Mouse (Mus musculus) myocyte (in vitro differentiated cells): ENCODE data around the gene Rabgap1l. TPM values are rescaled to one million over a fixed set of nuclear protein-coding genes. Genes with fewer than 3 reads are reported as not detected.

ENCODE experiments used
- H3K27me3 ChIP-seq: one replicate; pipeline ENCODE4 v1.6.1; 2011; ENCODE audit not compliant: control insufficient read depth, insufficient read depth, insufficient read length
- H3K36me3 ChIP-seq: one replicate; pipeline ENCODE4 v1.6.1; 2011; ENCODE audit not compliant: control insufficient read depth, insufficient read depth
- H3K4me2 ChIP-seq: one replicate; pipeline ENCODE4 v1.6.1; 2011; ENCODE audit warnings: low read depth, control low read depth
- H3K4me3 ChIP-seq: one replicate; pipeline ENCODE4 v1.5.1; 2011; ENCODE audit warnings: mild to moderate bottlenecking, control low read depth, moderate library complexity
- H3K79me2 ChIP-seq: one replicate; pipeline ENCODE4 v1.6.1; 2011; ENCODE audit not compliant: control insufficient read depth, insufficient read depth
- H3ac ChIP-seq: one replicate; pipeline ENCODE4 v1.6.1; 2011; ENCODE audit not compliant: control insufficient read depth, insufficient read length
- CEBPB ChIP-seq: IDR thresholded peaks from 2 replicates; pipeline ENCODE4 v1.6.1; 2011; ENCODE audit warnings: mild to moderate bottlenecking, moderate library complexity; ENCODE audit not compliant: poor library complexity, insufficient read depth, severe bottlenecking
- E2F4 ChIP-seq: IDR thresholded peaks from one replicate; pipeline ENCODE4 v1.6.1; 2011; ENCODE audit warnings: mild to moderate bottlenecking, control low read depth, moderate library complexity; ENCODE audit not compliant: insufficient read depth
- MAX ChIP-seq: IDR thresholded peaks from one replicate; pipeline ENCODE4 v1.6.1; 2011; ENCODE audit warnings: low read depth, mild to moderate bottlenecking, control low read depth
- MYOD1 ChIP-seq, 3 experiments: IDR thresholded peaks; one replicate each; pipeline ENCODE4 v1.6.1; 2011; ENCODE audit warnings: control low read depth in 2 of 3, low read depth in 2 of 3, mild to moderate bottlenecking in 2 of 3, moderate library complexity in 1 of 3; ENCODE audit not compliant: insufficient read length in 2 of 3, control insufficient read depth in 1 of 3
- MYOG ChIP-seq, 3 experiments: IDR thresholded peaks; one replicate each; pipeline ENCODE4 v1.6.1; 2011; ENCODE audit warnings: control low read depth in 2 of 3, low read depth in 2 of 3, mild to moderate bottlenecking in 2 of 3; ENCODE audit not compliant: insufficient read length in 2 of 3, control insufficient read depth in 1 of 3, insufficient read depth in 1 of 3
- POLR2A ChIP-seq: IDR thresholded peaks from one replicate; pipeline ENCODE4 v1.6.1; 2011; ENCODE audit warnings: low read depth, mild to moderate bottlenecking, control low read depth, moderate library complexity; ENCODE audit not compliant: insufficient read length
- POLR2AphosphoS2 ChIP-seq: IDR thresholded peaks from one replicate; pipeline ENCODE4 v1.6.1; 2011; ENCODE audit warnings: low read depth, control low read depth; ENCODE audit not compliant: insufficient read length
- REST ChIP-seq: IDR thresholded peaks from one replicate; pipeline ENCODE4 v1.6.1; 2011; ENCODE audit warnings: mild to moderate bottlenecking, control low read depth, moderate library complexity; ENCODE audit not compliant: insufficient read depth, insufficient read length
- SRF ChIP-seq: IDR thresholded peaks from one replicate; pipeline ENCODE4 v1.6.1; 2011; ENCODE audit warnings: low read depth; ENCODE audit not compliant: control insufficient read depth, insufficient read length
- TCF12 ChIP-seq: IDR thresholded peaks from one replicate; pipeline ENCODE4 v1.6.1; 2011; ENCODE audit warnings: mild to moderate bottlenecking, control low read depth; ENCODE audit not compliant: poor library complexity, insufficient read depth, severe bottlenecking
- TCF3 ChIP-seq: IDR thresholded peaks from one replicate; pipeline ENCODE4 v1.6.1; 2011; ENCODE audit warnings: low read depth, control low read depth; ENCODE audit not compliant: insufficient read length
- USF1 ChIP-seq: IDR thresholded peaks from one replicate; pipeline ENCODE4 v1.6.1; 2011; ENCODE audit warnings: low read depth, mild to moderate bottlenecking, control low read depth, moderate library complexity
- polyA plus RNA-seq: library from polyadenylated mRNA; unstranded; fragments of >200 nt; fragmentation: generic; extraction: Trizol; gene quantifications from one replicate; pipeline ENCODE4 v1.2.1, GENCODE M21; 2012; ENCODE audit warnings: missing spikeins

Rabgap1l gene
- polyA plus RNA-seq, 1 experiment: 6.3 TPM

- Histone ChIP-seq H3K4me3 (no peak overlapping the region), H3K4me2 (no peak overlapping the region), H3K79me2 (no peaks in the 10 kb centered on the region), H3K27me3 (no peaks in the 10 kb centered on the region), H3ac (no peak overlapping the region), H3K36me3 (no peaks in the 10 kb centered on the region)
- TF ChIP-seq MYOG (IDR thresholded peaks at IDR 0.05; ENCODE audit: control insufficient read depth in 1 of 3, insufficient read depth in 1 of 3, insufficient read length in 2 of 3, low read depth in 2 of 3) (no peak), MAX (no peak), REST (no peak), TCF3 (no peak), POLR2AphosphoS2 (no peak), POLR2A (no peak), E2F4 (no peak), MYOD1 (IDR thresholded peaks at IDR 0.05; ENCODE audit: control insufficient read depth in 1 of 3, insufficient read length in 2 of 3, low read depth in 2 of 3) (no peak), USF1 (no peak), TCF12 (no peak), CEBPB (no peak), SRF (no peak)
These were observed 452.4 kb downstream of the Rabgap1l start for GRCm38 (mm10) chr1:160340653-160341052.

GRCm38 (mm10) chr1:160339374-160339773, 453.6 kb downstream of the Rabgap1l start:
- TF ChIP-seq MAX: no peak
- TF ChIP-seq POLR2A: no peak
- no peak for TF ChIP-seq E2F4
- no peak for TF ChIP-seq MYOD1 (IDR thresholded peaks at IDR 0.05; ENCODE audit: control insufficient read depth in 1 of 3, insufficient read length in 2 of 3, low read depth in 2 of 3)
- no peak for TF ChIP-seq TCF3
- no peak for TF ChIP-seq REST
- TF ChIP-seq TCF12: no peak
- TF ChIP-seq POLR2AphosphoS2: no peak
- no peak for TF ChIP-seq SRF
- Histone ChIP-seq H3K36me3 (no peaks in the 10 kb centered on the region), H3K27me3 (no peaks in the 10 kb centered on the region), H3K79me2 (no peaks in the 10 kb centered on the region), H3ac (no peak overlapping the region), H3K4me3 (no peak overlapping the region), H3K4me2 (no peak overlapping the region)

GRCm38 (mm10) chr1:160334791-160335190, 458.2 kb downstream of the Rabgap1l start:
- Histone ChIP-seq H3ac (no peak overlapping the region), H3K79me2 (no peaks in the 10 kb centered on the region), H3K4me3 (no peak overlapping the region), H3K27me3 (no peaks in the 10 kb centered on the region), H3K4me2 (no peak overlapping the region), H3K36me3 (no peaks in the 10 kb centered on the region)
- no peak for TF ChIP-seq POLR2AphosphoS2
- no peak for TF ChIP-seq MYOD1 (IDR thresholded peaks at IDR 0.05; ENCODE audit: control insufficient read depth in 1 of 3, insufficient read length in 2 of 3, low read depth in 2 of 3)
- TF ChIP-seq E2F4: no peak
- no peak for TF ChIP-seq POLR2A

GRCm38 (mm10) chr1:160330828-160331227, 462.2 kb downstream of the Rabgap1l start:
- Histone ChIP-seq H3K4me3 (no peak overlapping the region), H3K79me2 (no peaks in the 10 kb centered on the region), H3K27me3 (no peaks in the 10 kb centered on the region), H3K4me2 (no peak overlapping the region), H3ac (no peak overlapping the region), H3K36me3 (no peaks in the 10 kb centered on the region)
- TF ChIP-seq POLR2AphosphoS2 (no peak), TCF3 (no peak), TCF12 (no peak), MYOG (IDR thresholded peaks at IDR 0.05; ENCODE audit: control insufficient read depth in 1 of 3, insufficient read depth in 1 of 3, insufficient read length in 2 of 3, low read depth in 2 of 3) (no peak), MYOD1 (IDR thresholded peaks at IDR 0.05; ENCODE audit: control insufficient read depth in 1 of 3, insufficient read length in 2 of 3, low read depth in 2 of 3) (no peak)

- no peaks in the 10 kb centered on the region for H3K79me2 ChIP-seq
- no peaks in the 10 kb centered on the region for H3K36me3 ChIP-seq
- no peak overlapping the region for H3ac ChIP-seq
- H3K4me3 ChIP-seq: no peak overlapping the region
- TF ChIP-seq CEBPB: no peak
- TF ChIP-seq TCF12: no peak
- no peak for TF ChIP-seq SRF
- no peak for TF ChIP-seq POLR2A
- TF ChIP-seq TCF3: no peak
- no peak for TF ChIP-seq REST
- TF ChIP-seq MYOG (IDR thresholded peaks at IDR 0.05; ENCODE audit: control insufficient read depth in 1 of 3, insufficient read depth in 1 of 3, insufficient read length in 2 of 3, low read depth in 2 of 3): no peak
- TF ChIP-seq POLR2AphosphoS2: no peak
- no peak for TF ChIP-seq MYOD1 (IDR thresholded peaks at IDR 0.05; ENCODE audit: control insufficient read depth in 1 of 3, insufficient read length in 2 of 3, low read depth in 2 of 3)
- TF ChIP-seq MAX: no peak
- TF ChIP-seq USF1: no peak
- no peak for TF ChIP-seq E2F4
- H3K4me2 ChIP-seq: no peak overlapping the region
- H3K27me3 ChIP-seq: no peaks in the 10 kb centered on the region
These were observed 462.8 kb downstream of the Rabgap1l start for GRCm38 (mm10) chr1:160330222-160330621.
